Mouse (Mus musculus): ENCODE measurements around the gene Arhgdia. TPM values are rescaled to one million over a fixed set of nuclear protein-coding genes. Genes with fewer than 3 reads are reported as not detected.
"Not testable (repeated sequence)": the region's sequence is repeated elsewhere in the genome, so short reads cannot be mapped to it uniquely, and the experiment has no call there.

Arhgdia gene
- polyA plus RNA-seq, 1 experiment from 2014 or later: 444 TPM

GRCm38 (mm10) chr11:120565114-120565513, 16.3 kb downstream of the Arhgdia start:
- peak; percentile 6; the same call in 1 of the 2 replicates for TF ChIP-seq CTCF (IDR thresholded peaks at IDR 0.05; ENCODE audit: low read depth)
- H3K9me3 ChIP-seq (replicated peaks; ENCODE audit: low read length): no peaks in the 10 kb centered on the region
- no peaks in the 10 kb centered on the region for H3K27me3 ChIP-seq (ENCODE audit: insufficient read depth, low read length)
- H3K36me3 ChIP-seq (ENCODE audit: insufficient read depth, low read length): peaks cover 82% of the 10 kb centered on the region
- DNase-seq (ENCODE audit: low spot score) (no peak), ATAC-seq (replicated peaks; ENCODE audit: low FRiP score, low read depth) (no peak)
- WGBS: 83% methylated on average over 9 of the region's 9 CpGs
- H3K4me3 ChIP-seq (replicated peaks; ENCODE audit: low read depth, low read length): no peak overlapping the region
- H3K27ac ChIP-seq: no peak overlapping the region
- no peaks in the 10 kb centered on the region for H3K4me1 ChIP-seq (replicated peaks; ENCODE audit: insufficient read depth, low read length)
- no peak overlapping the region for H3K9ac ChIP-seq (ENCODE audit: low read depth, low read length)
- H3K4me2 ChIP-seq (ENCODE audit: low read length): no peak overlapping the region

GRCm38 (mm10) chr11:120562949-120563348, 18.5 kb downstream of the Arhgdia start:
- H3K9me3 ChIP-seq (replicated peaks; ENCODE audit: low read length): no peaks in the 10 kb centered on the region
- 95% methylated on average over 13 of the region's 13 CpGs for WGBS

GRCm38 (mm10) chr11:120560952-120561728, 20.3 kb downstream of the Arhgdia start:
- Histone ChIP-seq H3K9me3 (replicated peaks; ENCODE audit: low read length) (no peaks in the 10 kb centered on the region), H3K27ac (no peak overlapping the region)
- DNase-seq (ENCODE audit: low spot score): no peak

More at GRCm38 (mm10) chr11:120562949-120563348, 18.5 kb downstream of the Arhgdia start:
- Histone ChIP-seq H3K4me2 (ENCODE audit: low read length) (no peak overlapping the region), H3K4me3 (replicated peaks; ENCODE audit: low read depth, low read length) (no peak overlapping the region), H3K9ac (ENCODE audit: low read depth, low read length) (no peak overlapping the region), H3K27ac (no peak overlapping the region), H3K27me3 (ENCODE audit: insufficient read depth, low read length) (no peaks in the 10 kb centered on the region), H3K4me1 (replicated peaks; ENCODE audit: insufficient read depth, low read length) (no peaks in the 10 kb centered on the region), H3K36me3 (ENCODE audit: insufficient read depth, low read length) (peaks cover 79% of the 10 kb centered on the region)
- no peak for TF ChIP-seq CTCF (IDR thresholded peaks at IDR 0.05; ENCODE audit: low read depth)
- ATAC-seq (replicated peaks; ENCODE audit: low FRiP score, low read depth) (no peak), DNase-seq (ENCODE audit: low spot score) (no peak)

GRCm38 (mm10) chr11:120558843-120559242, 22.6 kb downstream of the Arhgdia start:
- H3K36me3 ChIP-seq (ENCODE audit: insufficient read depth, low read length): peaks cover 44% of the 10 kb centered on the region
- H3K4me2 ChIP-seq (ENCODE audit: low read length); H3K4me1 ChIP-seq (replicated peaks; ENCODE audit: insufficient read depth, low read length); H3K9ac ChIP-seq (ENCODE audit: low read depth, low read length); H3K27ac ChIP-seq; DNase-seq (ENCODE audit: low spot score); ATAC-seq (replicated peaks; ENCODE audit: low FRiP score, low read depth); H3K27me3 ChIP-seq (ENCODE audit: insufficient read depth, low read length); H3K9me3 ChIP-seq (replicated peaks; ENCODE audit: low read length); H3K4me3 ChIP-seq (replicated peaks; ENCODE audit: low read depth, low read length): not testable (repeated sequence)
- TF ChIP-seq CTCF (IDR thresholded peaks at IDR 0.05; ENCODE audit: low read depth): 0 out of 2 replicates have a peak, but pooled peaks have one; percentile 14
- 88% methylated on average over 6 of the region's 6 CpGs for WGBS

More at GRCm38 (mm10) chr11:120560952-120561728, 20.3 kb downstream of the Arhgdia start:
- Histone ChIP-seq H3K4me1 (replicated peaks; ENCODE audit: insufficient read depth, low read length) (no peaks in the 10 kb centered on the region), H3K9ac (ENCODE audit: low read depth, low read length) (no peak overlapping the region), H3K4me2 (ENCODE audit: low read length) (no peak overlapping the region), H3K27me3 (ENCODE audit: insufficient read depth, low read length) (no peaks in the 10 kb centered on the region), H3K4me3 (replicated peaks; ENCODE audit: low read depth, low read length) (no peak overlapping the region), H3K36me3 (ENCODE audit: insufficient read depth, low read length) (peaks cover 62% of the 10 kb centered on the region)
- WGBS: 96% methylated on average over 13 of the region's 13 CpGs
- no peak for TF ChIP-seq CTCF (IDR thresholded peaks at IDR 0.05; ENCODE audit: low read depth)
- no peak for ATAC-seq (replicated peaks; ENCODE audit: low FRiP score, low read depth)

GRCm38 (mm10) chr11:120555260-120555659, 26.2 kb downstream of the Arhgdia start:
- Histone ChIP-seq H3K4me1 (replicated peaks; ENCODE audit: insufficient read depth, low read length) (peaks cover 2% of the 10 kb centered on the region; the same call in 1 of the 2 replicates), H3K9ac (ENCODE audit: low read depth, low read length) (no peak overlapping the region), H3K4me2 (ENCODE audit: low read length) (no peak overlapping the region), H3K9me3 (replicated peaks; ENCODE audit: low read length) (no peaks in the 10 kb centered on the region), H3K36me3 (ENCODE audit: insufficient read depth, low read length) (peaks cover 10% of the 10 kb centered on the region), H3K27ac (no peak overlapping the region), H3K27me3 (ENCODE audit: insufficient read depth, low read length) (no peaks in the 10 kb centered on the region), H3K4me3 (replicated peaks; ENCODE audit: low read depth, low read length) (no peak overlapping the region)
- TF ChIP-seq CTCF (IDR thresholded peaks at IDR 0.05; ENCODE audit: low read depth): no peak
- DNase-seq (ENCODE audit: low spot score) (no peak), ATAC-seq (replicated peaks; ENCODE audit: low FRiP score, low read depth) (no peak)
- WGBS: 64% methylated on average over 2 of the region's 2 CpGs

- Histone ChIP-seq H3K4me1 (replicated peaks; ENCODE audit: insufficient read depth, low read length) (peaks cover 6% of the 10 kb centered on the region), H3K9me3 (replicated peaks; ENCODE audit: low read length) (no peaks in the 10 kb centered on the region), H3K27ac (no peak overlapping the region), H3K9ac (ENCODE audit: low read depth, low read length) (no peak overlapping the region), H3K36me3 (ENCODE audit: insufficient read depth, low read length) (0 out of 2 replicates have a peak, but pooled peaks cover 6% of the 10 kb centered on the region), H3K27me3 (ENCODE audit: insufficient read depth, low read length) (no peaks in the 10 kb centered on the region), H3K4me3 (replicated peaks; ENCODE audit: low read depth, low read length) (no peak overlapping the region), H3K4me2 (ENCODE audit: low read length) (no peak overlapping the region)
- TF ChIP-seq CTCF (IDR thresholded peaks at IDR 0.05; ENCODE audit: low read depth): no peak
- DNase-seq (ENCODE audit: low spot score): no peak
- no peak for ATAC-seq (replicated peaks; ENCODE audit: low FRiP score, low read depth)
- 74% methylated on average over 7 of the region's 7 CpGs for WGBS
Measured at GRCm38 (mm10) chr11:120554834-120555233, 26.6 kb downstream of the Arhgdia start.
